Mouse (Mus musculus) MEL (cell line): ENCODE results near the gene Cd300ld5.

Source experiments
- CTCF ChIP-seq, 3 experiments: IDR thresholded peaks in 2 of 3; conservative IDR thresholded peaks in 1 of 3; 2 replicates each; pipeline ENCODE4 v1.5.1; 2011 to 2012; ENCODE audit warnings: low read length in 3 of 3, low read depth in 2 of 3, mild to moderate bottlenecking in 2 of 3, improper control_type of control experiment in 1 of 3, inconsistent platforms in 1 of 3, mixed read lengths in 1 of 3, moderate library complexity in 1 of 3; ENCODE audit not compliant: control insufficient read depth in 1 of 3, insufficient read depth in 1 of 3, poor library complexity in 1 of 3, severe bottlenecking in 1 of 3
- POLR2A ChIP-seq, 2 experiments: IDR thresholded peaks; 2 replicates each; pipeline ENCODE4 v1.6.1; 2011 to 2012; ENCODE audit warnings: low read length in 2 of 2, mild to moderate bottlenecking in 2 of 2, control low read depth in 1 of 2, improper control_type of control experiment in 1 of 2, low read depth in 1 of 2, moderate library complexity in 1 of 2; ENCODE audit not compliant: control insufficient read depth in 1 of 2, insufficient read depth in 1 of 2, poor library complexity in 1 of 2

- TF ChIP-seq POLR2A (IDR thresholded peaks at IDR 0.05; ENCODE audit: control insufficient read depth in 1 of 2, insufficient read depth in 1 of 2, low read depth in 1 of 2, low read length in 2 of 2, poor library complexity in 1 of 2) (no peak), CTCF (IDR thresholded peaks at IDR 0.05 in 2 of 3, conservative IDR thresholded peaks at IDR 0.05 in 1 of 3; ENCODE audit: control insufficient read depth in 1 of 3, insufficient read depth in 1 of 3, low read depth in 2 of 3, low read length in 3 of 3, poor library complexity in 1 of 3, severe bottlenecking in 1 of 3) (no peak)
Measured at GRCm38 (mm10) chr11:115084595-115084994, 47.0 kb upstream of the Cd300ld5 start.
